Mouse (Mus musculus): ENCODE measurements at regions not wholly inside any gene's neighbourhood (a gene's known extent, or its start where the extent isn't known, plus 50 kb on each side); places are given as distances from the start of the nearest gene placed in this dataset.

DNA sequence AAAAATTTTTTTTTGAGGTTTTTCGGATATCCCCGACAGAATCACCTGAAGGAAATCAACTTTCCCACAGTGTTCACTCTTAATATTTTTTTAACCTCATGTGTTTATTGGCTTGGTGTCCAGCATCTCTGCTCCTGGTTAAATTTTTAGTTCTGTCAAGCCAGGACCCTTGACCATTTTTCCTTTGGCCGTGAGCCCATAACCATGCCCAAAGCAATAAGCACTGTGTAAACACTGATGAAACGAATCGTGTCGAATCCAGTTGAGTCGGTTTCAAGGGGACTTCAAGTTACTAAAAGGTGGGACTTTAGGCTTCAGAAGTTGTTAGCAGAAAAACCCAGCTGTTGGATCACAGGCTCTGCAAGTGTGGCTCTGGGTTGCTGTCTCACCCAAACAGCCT, 117.0 kb upstream of the Spdye4c start:
- no peak for DNase-seq (ENCODE audit: low read depth)

DNA sequence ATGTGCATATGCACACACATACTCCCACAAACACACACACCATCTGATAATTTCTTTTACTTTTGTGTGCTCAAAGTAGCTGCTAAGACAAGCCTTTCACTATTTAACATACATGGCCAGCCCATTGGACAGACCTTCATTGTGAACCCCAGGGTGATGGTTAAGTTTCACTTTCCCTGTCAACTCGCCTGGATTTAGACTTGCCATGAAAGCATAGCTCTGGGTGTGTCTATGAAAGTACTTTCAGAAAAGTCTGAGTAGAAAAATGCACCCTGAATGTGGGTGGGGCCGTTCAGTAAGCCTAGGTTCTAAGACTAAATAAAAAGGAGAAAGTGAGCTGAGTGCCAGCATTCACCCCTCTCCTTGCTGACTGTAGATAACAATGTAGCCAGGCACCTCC, 113.8 kb upstream of the Spdye4c start:
- DNase-seq (ENCODE audit: low read depth): peak; percentile 38

DNA sequence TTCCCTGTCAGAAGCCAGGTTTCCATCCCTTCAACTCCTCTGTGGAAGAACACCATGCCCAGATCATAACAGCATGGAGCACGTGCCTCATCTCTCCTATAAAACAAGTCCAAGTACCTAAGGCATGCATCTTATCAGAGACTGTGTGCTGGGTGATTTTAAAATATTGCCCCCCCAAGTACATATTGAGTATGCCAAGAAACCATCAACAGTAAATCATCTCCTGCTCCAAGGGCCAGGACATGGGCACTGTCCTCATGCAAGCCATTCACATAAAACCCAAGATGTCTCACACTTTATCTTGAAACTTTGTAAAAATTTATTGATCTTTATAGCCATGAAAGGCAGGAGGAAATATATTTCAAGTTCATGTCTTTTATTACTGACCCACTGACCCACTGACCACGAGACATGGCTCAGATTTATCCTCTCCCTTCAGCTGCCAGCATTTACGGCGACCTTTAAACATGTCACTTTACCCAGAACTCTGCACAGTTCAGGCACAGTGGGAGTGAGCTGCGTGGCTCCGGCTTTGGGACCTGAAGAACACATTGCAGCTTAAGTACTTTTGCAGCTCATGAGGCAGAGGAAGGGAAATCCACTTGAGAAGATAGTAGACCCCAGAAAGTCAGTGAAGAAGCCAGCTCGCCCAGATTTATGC, 99.7 kb upstream of the Spdye4c start:
- DNase-seq (ENCODE audit: low read depth): no peak

DNA sequence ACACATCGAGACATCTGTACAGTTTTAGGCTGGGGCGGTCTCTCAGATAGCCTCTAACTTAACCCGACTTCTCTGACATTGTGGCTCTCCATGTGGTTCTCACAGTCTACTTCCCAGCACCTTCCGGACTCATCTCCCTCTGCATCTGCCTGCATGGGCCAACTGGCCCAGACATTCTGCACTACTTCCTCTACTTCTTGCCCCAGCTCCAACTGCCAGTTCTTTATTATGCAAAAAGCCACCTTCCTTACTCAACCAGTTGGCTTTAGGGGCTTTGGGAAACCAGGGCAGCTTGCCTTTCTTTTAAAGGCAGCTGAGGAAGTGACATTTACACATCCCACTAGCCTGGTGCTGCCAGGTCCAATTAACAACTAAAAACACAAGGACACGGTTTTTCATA, 97.1 kb upstream of the Spdye4c start:
- no peak for DNase-seq (ENCODE audit: low read depth)

DNA sequence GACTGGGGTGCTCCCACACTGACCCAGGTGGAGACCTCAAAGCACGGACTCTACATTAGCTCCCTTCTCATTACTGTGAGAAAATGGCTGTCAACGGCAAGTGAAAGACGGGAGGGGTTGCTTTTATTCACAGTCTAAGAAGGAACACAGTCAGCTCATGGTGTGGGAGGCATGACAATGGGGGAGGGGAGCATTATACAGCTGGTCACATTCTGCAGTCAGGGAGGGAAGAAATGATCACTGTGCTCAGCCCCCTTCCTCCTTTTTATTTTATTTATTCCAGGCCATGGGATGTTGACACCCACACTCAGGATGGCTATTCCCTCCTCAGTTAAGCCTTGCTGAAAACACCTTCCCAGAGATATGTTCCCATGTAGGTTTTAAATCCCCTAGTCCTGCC, 93.1 kb upstream of the Spdye4c start:
- no peak for DNase-seq (ENCODE audit: low read depth)

DNA sequence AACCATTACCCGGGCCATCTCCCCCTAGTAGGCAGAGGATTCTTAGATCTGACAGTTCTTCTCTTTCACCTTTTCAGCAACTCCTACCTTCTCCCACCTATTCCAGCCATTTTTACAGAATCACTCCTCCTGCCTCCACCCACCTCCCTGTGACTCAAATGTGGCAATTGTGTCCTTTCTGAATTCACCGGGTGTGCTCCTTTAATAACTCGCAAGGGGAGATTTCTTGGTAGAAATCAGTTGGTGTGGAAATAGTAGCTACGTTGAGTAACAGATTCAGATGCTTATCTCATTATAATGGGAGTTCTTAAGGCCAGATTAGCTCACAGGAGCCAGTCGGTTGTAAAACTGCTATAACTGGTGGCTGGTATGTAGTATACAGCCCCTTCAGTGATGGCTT, 92.4 kb upstream of the Spdye4c start:
- no peak for DNase-seq (ENCODE audit: low read depth)

DNA sequence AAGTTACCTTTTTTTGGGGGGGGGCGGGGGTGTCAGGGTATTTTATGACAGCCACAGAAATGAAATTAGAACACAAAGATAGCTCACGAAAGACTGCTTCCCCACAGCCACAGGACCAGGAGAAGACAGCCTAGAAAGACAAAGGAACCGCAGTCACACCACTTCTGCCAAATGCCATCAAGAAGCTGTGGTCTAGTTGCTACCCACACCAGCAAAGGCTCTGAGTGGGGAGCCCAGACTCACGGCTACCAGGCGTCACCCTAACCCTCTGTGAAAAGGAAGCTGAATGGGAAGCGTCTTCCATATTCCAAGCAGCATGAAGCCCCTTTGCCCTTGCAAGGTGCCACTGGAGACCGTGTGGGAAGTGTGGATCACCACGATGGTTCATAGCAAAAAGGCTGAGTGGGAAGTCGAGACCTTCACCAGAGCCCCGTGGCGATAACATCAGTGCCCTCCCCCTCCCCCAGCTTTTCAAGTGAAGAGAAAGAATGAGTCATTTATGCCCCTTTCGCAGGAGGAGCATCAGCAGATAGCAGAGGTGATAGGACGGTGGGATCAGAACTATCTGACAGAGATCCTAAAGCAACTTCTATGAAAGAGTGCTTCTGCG, 91.3 kb upstream of the Spdye4c start:
- DNase-seq (ENCODE audit: low read depth): peak; percentile 55

DNA sequence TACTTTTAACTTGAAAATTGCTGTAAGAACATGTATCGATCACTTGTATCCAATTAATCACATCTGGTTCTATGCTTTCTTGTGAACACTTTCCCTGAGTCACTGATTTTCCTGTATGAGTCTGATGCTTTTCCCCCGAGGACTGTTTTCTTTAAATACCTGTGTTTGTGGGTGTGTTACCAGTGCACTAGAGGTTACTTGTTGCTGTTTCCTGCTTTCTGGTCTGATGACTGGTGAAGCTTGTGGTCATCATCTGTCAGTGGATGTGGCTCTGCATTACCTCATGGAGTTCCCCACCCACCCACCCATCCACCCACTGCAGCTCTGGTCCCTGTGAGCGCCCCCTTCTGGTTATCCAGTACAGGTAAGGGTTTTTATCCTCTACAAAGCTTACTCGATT, 88.3 kb upstream of the Spdye4c start:
- DNase-seq (ENCODE audit: low read depth): peak; percentile 26

DNA sequence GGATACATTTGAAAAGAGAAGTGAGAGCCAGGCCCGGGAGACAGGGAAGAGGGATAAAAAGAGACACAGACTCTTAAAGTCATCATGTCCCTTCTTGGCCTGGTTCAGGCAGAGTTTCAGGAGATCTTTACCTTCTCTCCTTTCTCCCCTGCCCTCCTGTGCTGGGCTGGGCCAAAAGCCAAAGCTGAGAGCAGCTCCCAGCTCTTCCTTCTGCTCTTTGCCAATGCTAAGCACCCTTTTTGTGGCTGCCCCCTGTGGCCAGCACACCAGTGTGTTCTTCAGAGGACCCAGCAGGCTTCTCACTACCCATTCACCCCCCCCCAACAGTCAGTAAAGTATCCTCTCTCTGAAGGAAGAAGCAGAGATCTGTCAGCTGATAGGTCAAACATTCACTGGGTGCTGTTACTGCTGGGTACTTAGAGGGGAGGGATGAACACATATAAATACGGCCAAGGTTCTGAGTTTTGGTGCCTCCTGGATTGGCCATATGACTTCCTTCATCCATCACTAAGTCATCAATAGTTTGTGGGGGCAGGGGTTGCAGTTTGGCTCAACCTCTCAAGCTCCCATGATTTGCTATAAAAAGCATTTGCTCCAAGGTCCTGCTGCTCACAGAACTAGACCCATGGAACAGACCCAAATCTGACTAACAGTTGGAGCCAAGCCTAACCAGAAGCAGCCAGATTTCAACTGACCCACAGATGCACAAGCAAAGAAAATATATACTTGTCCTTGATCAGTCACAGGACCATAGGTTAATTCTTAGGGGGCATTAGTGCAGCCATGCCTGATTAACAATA, 87.7 kb upstream of the Spdye4c start:
- DNase-seq (ENCODE audit: low read depth): no peak

DNA sequence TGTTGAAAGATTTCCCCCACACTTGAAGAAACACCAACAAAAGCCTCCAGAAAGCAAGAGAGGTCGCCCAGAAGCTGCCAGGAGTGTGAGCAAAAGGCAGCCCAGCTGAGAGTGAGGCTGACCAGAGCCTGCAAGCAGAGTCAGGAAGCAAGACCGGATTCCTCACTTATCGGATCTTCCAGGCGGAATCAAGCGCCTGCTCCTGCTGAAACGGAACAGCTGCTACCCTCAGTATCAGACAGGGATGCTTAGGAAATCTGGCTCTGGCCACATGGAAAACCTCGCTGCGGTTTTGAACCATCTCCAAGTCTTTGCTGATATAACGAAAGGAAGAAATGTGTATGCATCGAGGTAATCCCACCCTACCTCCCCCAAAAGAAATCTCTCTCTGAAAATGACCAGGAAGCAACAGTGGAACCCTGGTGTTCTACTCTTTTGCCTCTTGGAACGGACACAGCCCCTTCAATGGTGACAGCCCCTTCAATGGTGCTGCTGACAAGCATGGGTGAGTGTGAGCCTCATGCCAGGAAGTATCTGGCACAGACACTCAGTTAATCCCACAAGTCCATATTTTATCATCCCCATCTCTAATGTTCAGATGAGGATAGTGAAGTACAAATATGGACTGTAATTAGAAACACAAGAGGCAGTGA, 83.3 kb upstream of the Spdye4c start:
- DNase-seq (ENCODE audit: low read depth): no peak

DNA sequence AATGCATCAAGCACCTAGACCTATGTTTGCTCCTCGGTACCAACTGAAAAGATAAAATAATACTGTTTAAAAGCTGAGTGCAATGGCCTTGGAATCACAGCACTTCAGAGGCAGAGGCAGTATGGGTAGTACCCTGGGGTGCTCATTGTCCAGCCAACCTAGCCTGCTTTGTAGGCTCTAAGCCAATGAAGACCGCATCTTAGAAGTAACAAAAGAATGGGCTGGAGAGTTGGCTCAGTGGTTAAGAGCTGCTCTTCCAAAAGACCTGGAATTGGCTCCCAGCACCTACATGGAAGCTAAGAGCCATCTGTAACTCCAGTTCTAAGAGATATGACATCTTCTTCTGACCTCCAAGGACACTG, 82.8 kb upstream of the Spdye4c start:
- DNase-seq (ENCODE audit: low read depth): no peak

DNA sequence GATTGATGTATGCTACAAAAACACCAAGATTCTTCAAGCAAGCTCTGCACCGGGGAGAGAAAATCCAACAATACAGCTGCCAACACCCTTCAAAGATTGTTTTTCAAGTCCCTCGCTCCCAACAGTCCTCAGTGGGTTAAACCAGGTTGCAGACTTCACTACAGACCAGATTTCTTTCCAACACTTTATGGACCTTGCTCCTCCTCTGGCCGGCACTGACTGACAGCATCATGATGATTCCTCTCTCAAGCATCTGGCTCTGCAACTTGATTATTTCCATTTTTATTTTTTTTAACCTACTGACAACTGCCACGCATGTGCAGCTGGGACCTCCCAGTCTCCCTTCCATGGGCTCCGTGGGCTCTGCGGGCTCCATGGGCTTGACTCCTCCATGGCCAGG, 79.7 kb upstream of the Spdye4c start:
- DNase-seq (ENCODE audit: low read depth): no peak

DNA sequence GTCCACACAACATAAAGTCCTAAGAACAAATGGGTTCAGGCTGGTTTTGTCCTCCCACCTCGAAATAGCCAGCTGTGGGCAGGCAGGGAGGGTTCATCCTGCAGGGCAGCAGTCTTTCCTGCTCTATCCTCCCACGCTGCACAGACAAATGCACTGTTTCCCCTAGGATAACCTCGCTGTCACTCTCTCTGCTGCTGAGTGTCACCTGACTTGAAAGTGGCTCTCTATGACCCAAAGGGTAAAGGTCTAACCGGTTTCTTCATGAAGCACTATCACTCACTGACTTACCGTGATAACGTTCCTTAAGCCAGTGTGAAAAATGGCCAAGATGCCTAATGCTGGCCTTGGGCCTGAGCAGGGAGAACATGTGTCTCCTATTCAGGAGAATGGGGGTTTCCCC, 78.2 kb upstream of the Spdye4c start:
- DNase-seq (ENCODE audit: low read depth): no peak

DNA sequence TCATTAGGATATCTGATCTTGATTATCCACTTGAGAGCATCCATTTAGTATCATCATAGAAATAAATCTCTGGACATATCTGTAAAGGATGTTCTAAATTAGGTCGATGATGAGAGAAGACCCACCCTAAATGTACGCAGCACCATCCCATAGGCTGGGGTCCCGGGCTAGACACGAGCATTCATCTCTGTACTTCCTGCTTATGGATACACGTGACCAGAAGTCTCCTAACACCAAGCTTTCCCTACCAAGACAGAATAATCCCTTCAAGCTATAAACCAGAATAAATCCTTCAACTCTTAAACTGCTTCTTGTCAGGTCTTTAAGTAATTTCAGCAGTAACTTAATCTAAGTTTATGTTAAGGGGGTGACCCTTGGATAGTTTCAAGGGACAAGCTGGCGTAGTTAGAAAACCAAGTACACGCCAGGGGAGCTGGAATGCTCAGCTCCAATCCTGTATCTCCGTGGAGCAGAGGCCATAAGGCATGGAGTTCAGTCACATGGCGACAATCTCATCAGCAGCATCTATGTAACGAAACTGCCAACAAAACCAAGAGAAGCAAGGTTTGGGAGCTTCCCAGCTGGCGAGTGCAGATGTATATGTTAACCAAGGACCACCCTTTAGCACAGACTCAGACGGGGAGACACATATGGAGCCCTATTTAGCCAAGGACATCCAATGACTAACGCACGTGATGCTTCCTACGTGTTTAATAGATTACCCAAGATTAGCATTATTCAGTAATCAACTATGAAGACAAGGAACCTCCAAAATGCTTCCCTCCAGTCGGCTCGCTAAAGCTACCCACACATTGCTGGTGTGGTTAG, 76.3 kb upstream of the Spdye4c start:
- DNase-seq (ENCODE audit: low read depth): no peak

DNA sequence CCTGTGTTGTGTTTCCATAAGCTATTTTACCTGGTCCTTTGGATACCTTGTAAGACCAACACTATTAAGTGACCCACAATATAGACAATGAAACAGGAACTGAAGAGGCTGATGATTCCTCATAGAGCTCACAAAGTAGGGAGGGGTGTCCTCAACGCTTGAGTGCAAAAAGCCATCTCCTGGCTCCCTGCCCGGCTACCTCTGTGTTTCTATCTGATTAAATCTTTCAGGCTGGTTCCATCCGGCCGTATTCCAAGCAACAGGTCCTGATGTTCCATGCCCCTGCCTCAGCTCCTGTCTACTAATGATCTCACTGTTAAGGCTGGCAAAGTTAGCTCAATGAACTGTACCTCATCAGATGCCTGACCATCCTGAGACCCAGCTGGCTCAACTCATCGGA, 75.3 kb upstream of the Spdye4c start:
- DNase-seq (ENCODE audit: low read depth): no peak

DNA sequence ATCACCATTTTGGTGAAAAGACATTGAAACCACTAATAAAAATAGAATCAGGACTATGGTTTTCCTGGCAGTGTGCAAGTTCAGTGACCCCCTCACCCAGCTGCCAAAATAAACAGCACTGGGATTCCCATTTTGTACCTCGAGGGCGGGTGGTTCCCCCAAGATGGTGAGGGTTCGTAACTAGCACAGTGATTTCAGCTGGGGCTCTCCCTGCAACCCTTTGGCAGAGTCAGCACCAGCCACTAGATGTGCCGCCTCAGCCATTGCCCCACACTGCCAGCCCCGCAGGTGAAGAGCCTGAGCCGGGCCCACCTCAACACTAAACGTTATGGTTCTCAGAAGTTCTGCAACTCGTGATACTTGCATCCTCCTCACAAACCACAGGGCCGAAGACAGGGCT, 74.3 kb upstream of the Spdye4c start:
- no peak for DNase-seq (ENCODE audit: low read depth)

DNA sequence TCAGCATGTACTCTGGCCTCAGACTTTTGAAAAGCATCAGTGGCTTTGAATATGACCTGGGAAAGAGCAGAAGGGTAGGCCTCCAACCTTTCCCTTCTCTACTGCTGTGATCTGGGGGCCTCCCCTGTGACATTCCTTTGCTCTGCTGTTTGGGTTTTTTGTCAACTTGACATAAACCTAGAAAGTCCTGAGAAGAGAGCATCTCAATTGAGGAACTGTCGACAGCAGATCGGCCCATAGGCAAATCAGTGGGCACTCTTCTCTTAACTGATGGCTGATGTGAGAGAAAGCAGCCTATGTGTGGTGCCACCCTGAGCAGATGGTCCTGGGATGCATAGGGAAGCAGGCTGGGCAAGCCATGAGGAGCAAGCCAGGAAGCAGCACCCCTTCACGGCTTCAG, 72.9 kb upstream of the Spdye4c start:
- no peak for DNase-seq (ENCODE audit: low read depth)

DNA sequence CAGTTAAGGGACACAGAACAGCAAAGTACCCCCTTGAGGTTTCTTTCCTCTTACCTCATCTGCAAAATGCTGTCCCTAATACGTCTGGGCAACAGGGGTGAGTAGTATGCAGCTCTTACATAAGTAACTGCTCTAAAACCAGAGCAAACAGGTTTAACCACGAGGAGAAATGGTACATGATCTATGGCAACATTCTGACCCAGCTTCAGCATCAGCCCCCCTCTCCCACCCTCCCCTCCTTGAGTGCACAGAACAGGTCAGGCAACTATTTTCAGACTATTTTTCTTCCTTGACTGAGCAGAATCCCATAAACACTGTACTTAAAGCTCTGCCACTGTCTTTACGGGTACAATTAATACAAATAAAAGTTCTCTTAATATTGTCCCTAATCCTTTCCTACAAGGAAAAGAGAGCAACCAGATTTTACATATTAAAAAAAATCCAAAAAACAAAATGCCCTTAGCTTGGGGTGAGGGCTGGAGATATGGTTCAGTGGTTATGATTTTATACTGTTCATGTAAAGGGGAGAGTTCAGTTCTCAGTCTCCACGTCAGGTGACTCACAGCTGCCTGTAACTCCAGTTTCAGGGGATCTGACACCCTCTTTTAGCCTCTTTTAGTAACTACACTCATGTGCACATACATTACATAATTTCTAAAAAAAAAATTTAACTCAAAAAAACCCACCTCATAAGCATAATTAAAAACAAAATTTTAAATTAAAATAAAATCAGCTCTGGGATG, 69.1 kb upstream of the Spdye4c start:
- DNase-seq (ENCODE audit: low read depth): no peak

DNA sequence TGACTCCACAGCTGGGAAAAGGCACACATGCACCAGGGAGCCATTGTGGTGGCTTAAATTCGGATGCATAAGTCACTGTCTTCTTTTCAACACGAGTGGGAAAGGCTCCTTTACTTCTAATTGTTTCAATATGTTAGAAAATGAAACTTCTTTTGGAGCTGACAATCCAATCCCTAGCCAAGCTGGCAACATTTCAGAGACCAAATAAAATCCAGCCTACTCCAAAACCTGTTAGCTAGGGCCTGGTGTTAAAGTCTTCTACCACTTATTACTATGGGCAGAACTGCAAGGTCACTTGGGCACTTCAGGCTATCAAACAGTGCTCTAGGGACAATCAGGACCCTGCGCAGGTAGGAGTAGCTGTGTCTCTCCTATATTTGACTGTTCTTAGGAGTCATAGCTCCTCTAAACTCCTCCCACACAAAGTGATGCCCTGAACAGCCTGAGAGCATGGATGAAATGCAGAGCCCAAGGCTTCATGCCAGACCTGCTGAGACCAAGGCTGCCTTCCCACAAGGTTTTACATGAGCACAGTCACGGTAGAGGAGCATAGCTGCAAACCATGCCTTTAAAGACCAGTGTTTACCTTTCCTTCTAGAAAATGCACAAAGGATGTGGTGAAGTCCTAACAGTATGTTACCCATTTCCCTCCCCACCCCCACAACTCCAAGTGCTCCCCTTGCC, 67.4 kb upstream of the Spdye4c start:
- DNase-seq (ENCODE audit: low read depth): no peak

DNA sequence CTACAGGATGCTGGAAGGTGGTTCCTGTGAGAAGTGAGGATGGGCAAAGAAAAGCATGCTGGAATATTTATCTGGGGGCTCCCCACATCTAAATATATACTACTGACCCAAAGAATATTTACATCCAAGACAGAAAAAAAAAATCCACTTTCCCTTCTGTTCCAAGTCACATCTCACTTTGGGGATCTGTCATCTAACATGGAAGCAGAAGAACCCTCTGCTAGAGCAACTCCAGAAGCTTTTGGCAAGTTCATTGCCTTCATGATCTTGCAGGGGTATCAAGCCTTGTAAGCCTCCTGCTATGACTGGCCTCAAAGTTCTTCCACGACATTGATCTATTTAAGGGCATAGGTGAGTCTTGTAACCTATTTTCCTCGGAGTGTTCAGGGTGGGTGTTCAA, 64.9 kb upstream of the Spdye4c start:
- no peak for DNase-seq (ENCODE audit: low read depth)

DNA sequence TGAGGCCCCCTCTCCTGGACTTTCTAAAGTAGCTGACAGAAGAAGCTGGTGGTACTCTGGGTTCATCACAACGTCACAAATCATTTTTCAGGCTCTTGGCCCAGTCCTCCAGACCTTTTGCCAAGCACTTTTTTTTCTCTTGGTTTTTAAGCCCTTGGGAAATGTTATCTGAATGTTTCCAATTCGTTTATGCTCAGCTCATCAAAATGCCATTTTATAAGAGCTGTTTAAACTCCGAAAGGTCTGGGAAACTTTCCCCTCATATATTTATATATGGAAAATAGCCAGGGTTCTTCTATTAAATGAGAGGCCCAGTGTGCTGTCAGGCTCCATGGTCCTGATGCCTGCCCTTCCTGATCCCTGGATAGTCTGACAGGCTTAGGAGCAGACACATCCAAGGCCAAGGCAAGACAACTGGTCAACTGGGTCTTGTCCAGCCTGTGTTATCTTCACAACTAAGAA, 64.1 kb upstream of the Spdye4c start:
- no peak for DNase-seq (ENCODE audit: low read depth)

All from naive thymus-derived CD4-positive, alpha-beta T cell, adult 2 months (primary cell).